Mouse (Mus musculus) midbrain, embryonic 14.5 days (tissue): ENCODE measurements around the gene Vgll1. TPM values are rescaled to one million over a fixed set of nuclear protein-coding genes. Genes with fewer than 3 reads are reported as not detected.

Source experiments
- ATAC-seq: fragments of 200-750 bp; cut with Nextera tagmentation; 2 replicates; pipeline ENCODE4 v1.8.0; 2017; ENCODE audit warnings: moderate number of reproducible peaks, moderate library complexity; ENCODE audit not compliant: low FRiP score, low TSS enrichment
- DNase-seq: peaks from one replicate; pipeline ENCODE4 v3.0.0-alpha.2; 2015
- H3K27ac ChIP-seq: fragments of 300-500 bp; sonication (generic); replicated peaks from 2 replicates; pipeline ENCODE4 v1.5.1; 2014; ENCODE audit warnings: mild to moderate bottlenecking, low read depth, low read length, moderate library complexity
- H3K27me3 ChIP-seq: fragments of 300-500 bp; sonication (generic); 2 replicates; pipeline ENCODE4 v1.6.1; 2014; ENCODE audit warnings: low read length, control low read depth, mixed read lengths; ENCODE audit not compliant: control insufficient read depth, insufficient read depth
- H3K36me3 ChIP-seq: fragments of 300-500 bp; sonication (generic); 2 replicates; pipeline ENCODE4 v1.6.1; 2014; ENCODE audit warnings: low read length, control low read depth; ENCODE audit not compliant: control insufficient read depth, insufficient read depth
- H3K4me1 ChIP-seq: fragments of 300-500 bp; sonication (generic); 2 replicates; pipeline ENCODE4 v1.6.1; 2014; ENCODE audit warnings: mild to moderate bottlenecking, antibody characterized with exemption, low read length, control low read depth; ENCODE audit not compliant: control insufficient read depth, insufficient read depth
- H3K4me2 ChIP-seq: fragments of 300-500 bp; sonication (generic); 2 replicates; pipeline ENCODE4 v1.6.1; 2014; ENCODE audit warnings: mild to moderate bottlenecking, low read length, moderate library complexity
- H3K4me3 ChIP-seq: fragments of 300-500 bp; sonication (generic); replicated peaks from 2 replicates; pipeline ENCODE4 v1.5.1; 2014; ENCODE audit warnings: low read depth, low read length
- H3K9ac ChIP-seq: fragments of 300-500 bp; sonication (generic); replicated peaks from 2 replicates; pipeline ENCODE4 v1.6.1; 2014; ENCODE audit warnings: mild to moderate bottlenecking, low read length, moderate library complexity
- H3K9me3 ChIP-seq: fragments of 300-500 bp; sonication (generic); 2 replicates; pipeline ENCODE4 v1.6.1; 2016; ENCODE audit warnings: low read length, control low read depth, mixed read lengths; ENCODE audit not compliant: control insufficient read depth
- WGBS: fragments of 180-500 bp; shearing (Covaris S2); extraction: QIAGEN DNeasy Blood & Tissue Kit; methylation state at CpG from one replicate; pipeline ENCODE4 v1.1.7; 2014; 5-methylcytosine and 5-hydroxymethylcytosine counted together
- polyA plus RNA-seq: library from polyadenylated mRNA; unstranded; fragments of >200 nt; fragmentation: Nextera tagmentation; extraction: Ambion mirVana; gene quantifications from 2 replicates; pipeline ENCODE4 v1.2.1, GENCODE M21; 2014

Vgll1 gene
- polyA plus RNA-seq, 1 experiment from 2014 or later = not detected

- DNase-seq = peak; percentile 4
- H3K4me2 ChIP-seq = no peak overlapping the region
- ATAC-seq = no peak
- 84% methylated on average over 8 of the region's 8 CpGs for WGBS
- H3K9me3 ChIP-seq = no peaks in the 10 kb centered on the region
- H3K4me3 ChIP-seq = no peak overlapping the region
- H3K36me3 ChIP-seq = no peaks in the 10 kb centered on the region
- H3K9ac ChIP-seq = no peak overlapping the region
- H3K27me3 ChIP-seq = no peaks in the 10 kb centered on the region
- H3K4me1 ChIP-seq = no peaks in the 10 kb centered on the region
- H3K27ac ChIP-seq = no peak overlapping the region
Observed at GRCm38 (mm10) chrX:57118143-57118542, 30.2 kb downstream of the Vgll1 start.

- no peaks in the 10 kb centered on the region for H3K4me1 ChIP-seq
- H3K4me2 ChIP-seq = no peak overlapping the region
- no peak overlapping the region for H3K27ac ChIP-seq
- WGBS = 85% methylated on average over 1 of the region's 1 CpGs
- H3K9me3 ChIP-seq = no peaks in the 10 kb centered on the region
- DNase-seq = peak; percentile 7
- no peaks in the 10 kb centered on the region for H3K36me3 ChIP-seq
- H3K9ac ChIP-seq = no peak overlapping the region
- no peak overlapping the region for H3K4me3 ChIP-seq
- ATAC-seq = no peak
- H3K27me3 ChIP-seq = no peaks in the 10 kb centered on the region
Observed at GRCm38 (mm10) chrX:57120768-57121167, 32.9 kb downstream of the Vgll1 start.

- Histone ChIP-seq H3K27ac (no peak overlapping the region), H3K4me1 (no peaks in the 10 kb centered on the region), H3K9me3 (no peaks in the 10 kb centered on the region), H3K4me2 (no peak overlapping the region), H3K36me3 (no peaks in the 10 kb centered on the region), H3K4me3 (no peak overlapping the region), H3K9ac (no peak overlapping the region), H3K27me3 (no peaks in the 10 kb centered on the region)
- 13% methylated on average over 1 of the region's 1 CpGs for WGBS
- ATAC-seq (no peak), DNase-seq (peak; percentile 0)
Observed at GRCm38 (mm10) chrX:57130633-57131032, 42.7 kb downstream of the Vgll1 start.

DNA sequence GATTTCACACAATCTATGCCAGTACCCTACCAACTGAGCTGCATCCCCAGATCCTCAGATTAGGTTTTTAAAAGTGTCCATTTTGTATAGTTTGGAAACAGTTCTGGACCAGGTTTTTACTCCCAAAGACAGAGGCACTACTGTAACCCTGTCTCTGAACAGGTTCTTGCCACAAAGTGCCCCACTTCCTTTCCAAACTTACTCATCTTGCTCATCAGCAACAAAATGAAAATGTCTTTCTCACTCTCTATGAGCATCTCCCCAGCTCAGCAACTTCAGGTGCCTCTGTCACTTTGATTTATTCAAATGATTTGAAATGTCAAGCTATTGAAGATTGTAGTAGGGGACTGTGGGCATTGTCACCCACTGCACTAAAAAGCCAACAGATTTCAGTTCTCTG is 49.7 kb downstream of the Vgll1 start:
- DNase-seq (no peak), ATAC-seq (no peak)
- H3K27ac ChIP-seq = no peak overlapping the region
- no peaks in the 10 kb centered on the region for H3K36me3 ChIP-seq
- no peak overlapping the region for H3K4me3 ChIP-seq
- H3K4me2 ChIP-seq = no peak overlapping the region
- no peak overlapping the region for H3K9ac ChIP-seq
- H3K4me1 ChIP-seq = no peaks in the 10 kb centered on the region
- no peaks in the 10 kb centered on the region for H3K9me3 ChIP-seq
- no peaks in the 10 kb centered on the region for H3K27me3 ChIP-seq

- WGBS = 68% methylated on average over 1 of the region's 1 CpGs
Observed at GRCm38 (mm10) chrX:57153520-57153919, 65.6 kb downstream of the Vgll1 start.

More at GRCm38 (mm10) chrX:57153520-57153919, 65.6 kb downstream of the Vgll1 start:
- Histone ChIP-seq H3K4me1 (no peaks in the 10 kb centered on the region), H3K4me3 (no peak overlapping the region), H3K27ac (no peak overlapping the region), H3K27me3 (no peaks in the 10 kb centered on the region), H3K4me2 (no peak overlapping the region), H3K9ac (no peak overlapping the region), H3K36me3 (no peaks in the 10 kb centered on the region), H3K9me3 (no peaks in the 10 kb centered on the region)
- ATAC-seq (no peak), DNase-seq (no peak)

Other genes starting within 250 kb of the Vgll1 start
- 0.03 TPM in 1 of 2 replicates, not detected in the other for gene Adgrg4, start 217.9 kb upstream of the Vgll1 start, polyA plus RNA-seq
- gene Brs3, start 45.0 kb upstream of the Vgll1 start, polyA plus RNA-seq = 0.08 TPM in 1 of 2 replicates, not detected in the other
- 77.6 and 89.3 TPM in 2 replicates for gene Htatsf1, start 34.5 kb upstream of the Vgll1 start, polyA plus RNA-seq
- gene Cd40lg, start 124.0 kb downstream of the Vgll1 start, polyA plus RNA-seq = not detected in 2 replicates